ENCODE assay signal across 10 mouse cellular contexts in the genomic region with DNA sequence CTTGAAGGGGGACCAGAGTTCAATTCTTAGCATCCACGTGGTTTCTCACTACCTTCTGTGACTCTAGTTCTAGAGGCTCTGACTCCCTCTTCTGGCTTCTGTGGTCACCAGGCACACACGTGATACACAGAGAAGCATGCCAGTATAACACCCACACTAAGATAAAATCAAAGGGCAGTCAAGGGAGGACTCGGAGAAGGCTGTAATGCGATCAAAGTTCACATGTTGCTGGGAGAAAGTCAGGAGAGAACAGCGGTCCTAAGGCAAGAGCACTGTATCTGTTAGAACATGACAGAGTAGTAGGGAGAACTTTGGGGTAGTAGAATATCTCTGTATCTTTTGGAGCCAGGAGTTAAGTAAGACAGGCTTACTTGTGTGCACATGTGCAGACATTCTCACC.
DNase-seq lines count a peak whose midpoint lies in the region; ATAC-seq and TF ChIP-seq lines count a peak whose summit lies in the region.
"Had no signal": no experiment of that assay in that cellular context is flagged by ENCODE, and none has a peak within 500 bp of the region (broad histone marks: within the 10 kb centered on the region; RNA-seq: fewer than 3 reads in every experiment).

No protein-coding gene starts in this region.

- WGBS in lung, embryonic 15.5 days: 72% methylated on average over 5 of the region's 5 CpGs
- 57% methylated on average over 5 of the region's 5 CpGs for WGBS in kidney, postnatal 0 days
- WGBS in stomach, embryonic 15.5 days: 74% methylated on average over 5 of the region's 5 CpGs
- 87% methylated on average over 5 of the region's 5 CpGs for WGBS in midbrain, embryonic 11.5 days

- no peaks in the 10 kb centered on the region for H3K36me3 ChIP-seq in lung, embryonic 15.5 days
- H3K36me3 ChIP-seq in kidney, postnatal 0 days (ENCODE audit: insufficient read depth, low read length): no peaks in the 10 kb centered on the region
- H3K36me3 ChIP-seq in stomach, embryonic 15.5 days: no peaks in the 10 kb centered on the region
- no peaks in the 10 kb centered on the region for H3K36me3 ChIP-seq in midbrain, embryonic 11.5 days (ENCODE audit: control insufficient read depth, insufficient read depth, low read length)
- H3K36me3 ChIP-seq: midbrain, embryonic 15.5 days had no signal

- no peak overlapping the region for H3K4me3 ChIP-seq in lung, embryonic 15.5 days
- H3K4me3 ChIP-seq in kidney, postnatal 0 days (replicated peaks; ENCODE audit: low read depth, low read length): no peak overlapping the region
- H3K4me3 ChIP-seq in stomach, embryonic 15.5 days (replicated peaks): no peak overlapping the region
- no peak overlapping the region for H3K4me3 ChIP-seq in midbrain, embryonic 11.5 days (ENCODE audit: low read depth, low read length)
- H3K4me3 ChIP-seq: forebrain, embryonic 13.5 days; midbrain, embryonic 15.5 days had no signal

- H3K27me3 ChIP-seq in lung, embryonic 15.5 days: no peaks in the 10 kb centered on the region
- H3K27me3 ChIP-seq in kidney, postnatal 0 days (ENCODE audit: insufficient read depth, low read length): no peaks in the 10 kb centered on the region
- H3K27me3 ChIP-seq in stomach, embryonic 15.5 days (replicated peaks): no peaks in the 10 kb centered on the region
- no peaks in the 10 kb centered on the region for H3K27me3 ChIP-seq in midbrain, embryonic 11.5 days (ENCODE audit: control insufficient read depth, insufficient read depth, low read length)
- H3K27me3 ChIP-seq: midbrain, embryonic 15.5 days had no signal

- DNase-seq in lung, postnatal 10 days: no peak
- no peak for DNase-seq in kidney, postnatal 0 days (ENCODE audit: low spot score)
- no peak for DNase-seq in frontal cortex, adult 2 months (ENCODE audit: extremely low spot score in 1 of 2, low spot score in 1 of 2)
- DNase-seq in midbrain, embryonic 11.5 days (ENCODE audit: low spot score, missing footprints): no peak
- DNase-seq: cerebellum, adult 2 months had no signal

- no peak for ATAC-seq in lung, embryonic 15.5 days (ENCODE audit: borderline replicate concordance, extremely low read depth, low FRiP score, low TSS enrichment)
- ATAC-seq in common myeloid progenitor, adult 5-6 weeks (replicated peaks; ENCODE audit: low read depth, poor library complexity, severe bottlenecking): peak; percentile 41; the same call in 1 of the 2 replicates
- ATAC-seq in kidney, postnatal 0 days (replicated peaks; ENCODE audit: low FRiP score, low read depth): peak; percentile 40; the same call in 1 of the 2 replicates
- no peak for ATAC-seq in stomach, embryonic 15.5 days (ENCODE audit: insufficient read depth, low FRiP score, low read depth)
- no peak for ATAC-seq in midbrain, embryonic 11.5 days (ENCODE audit: low FRiP score)
- ATAC-seq: forebrain, embryonic 13.5 days; midbrain, embryonic 15.5 days had no signal

- H3K9ac ChIP-seq in lung, embryonic 15.5 days: no peak overlapping the region
- no peak overlapping the region for H3K9ac ChIP-seq in kidney, postnatal 0 days (ENCODE audit: low read depth, low read length)
- no peak overlapping the region for H3K9ac ChIP-seq in stomach, embryonic 15.5 days
- H3K9ac ChIP-seq in midbrain, embryonic 11.5 days (ENCODE audit: low read length): no peak overlapping the region
- H3K9ac ChIP-seq: forebrain, embryonic 13.5 days; midbrain, embryonic 15.5 days had no signal

- peak overlapping the region; percentile 71 for H3K27ac ChIP-seq in lung, embryonic 15.5 days
- peak overlapping the region; percentile 74 for H3K27ac ChIP-seq in kidney, postnatal 0 days
- 0 out of 2 replicates have a peak overlapping the region, but pooled peaks have one; percentile 83 for H3K27ac ChIP-seq in stomach, embryonic 15.5 days
- no peak overlapping the region for H3K27ac ChIP-seq in midbrain, embryonic 11.5 days (ENCODE audit: low read depth, low read length)
- H3K27ac ChIP-seq: forebrain, embryonic 13.5 days; midbrain, embryonic 15.5 days had no signal

- H3K4me1 ChIP-seq in lung, embryonic 15.5 days: peaks cover 30% of the 10 kb centered on the region
- peaks cover 26% of the 10 kb centered on the region for H3K4me1 ChIP-seq in kidney, postnatal 0 days (replicated peaks; ENCODE audit: insufficient read depth, low read length)
- H3K4me1 ChIP-seq in stomach, embryonic 15.5 days: peaks cover 26% of the 10 kb centered on the region
- peaks cover 5% of the 10 kb centered on the region; the same call in 1 of the 2 replicates for H3K4me1 ChIP-seq in midbrain, embryonic 11.5 days (ENCODE audit: control insufficient read depth, insufficient read depth, low read length)

- no peaks in the 10 kb centered on the region for H3K9me3 ChIP-seq in lung, embryonic 15.5 days
- H3K9me3 ChIP-seq in kidney, postnatal 0 days (replicated peaks; ENCODE audit: low read length): no peaks in the 10 kb centered on the region
- no peaks in the 10 kb centered on the region for H3K9me3 ChIP-seq in stomach, embryonic 15.5 days
- no peaks in the 10 kb centered on the region for H3K9me3 ChIP-seq in midbrain, embryonic 11.5 days (ENCODE audit: control insufficient read depth, low read length)
- H3K9me3 ChIP-seq: forebrain, embryonic 13.5 days; midbrain, embryonic 15.5 days had no signal

- TF ChIP-seq CTCF in kidney, postnatal 0 days (IDR thresholded peaks at IDR 0.05; ENCODE audit: low read depth): peak; percentile 33; the same call in 1 of the 2 replicates

- no peak overlapping the region for H3K4me2 ChIP-seq in lung, embryonic 15.5 days
- H3K4me2 ChIP-seq in kidney, postnatal 0 days (ENCODE audit: low read length): no peak overlapping the region
- H3K4me2 ChIP-seq in stomach, embryonic 15.5 days: no peak overlapping the region
- no peak overlapping the region for H3K4me2 ChIP-seq in midbrain, embryonic 11.5 days
- H3K4me2 ChIP-seq: forebrain, embryonic 13.5 days; midbrain, embryonic 15.5 days had no signal

Comparison
In these comparisons a context has a peak if more than half of its experiments do, and no peak if none do; other contexts are left out.
1. ATAC-seq: peak in common myeloid progenitor, adult 5-6 weeks (single experiment) and kidney, postnatal 0 days (single experiment); none in lung, embryonic 15.5 days (single experiment), stomach, embryonic 15.5 days (single experiment) and midbrain, embryonic 11.5 days (single experiment).